Mouse (Mus musculus) retina, postnatal 1 day (tissue): ENCODE measurements around the gene Mtus2.
A peak's percentile ranks its signal among the peaks of the same experiment; 100 is the strongest.
"Not testable (repeated sequence)": the region's sequence is repeated elsewhere in the genome, so short reads cannot be mapped to it uniquely, and the experiment has no call there.

Source experiments
- DNase-seq: peaks from one replicate; pipeline ENCODE4 v3.0.0-alpha.2; 2012

Gene Mtus2

GRCm38 (mm10) chr5:148130691-148131457 is 173.8 kb downstream of the Mtus2 start:
- DNase-seq: peak; percentile 57

DNA sequence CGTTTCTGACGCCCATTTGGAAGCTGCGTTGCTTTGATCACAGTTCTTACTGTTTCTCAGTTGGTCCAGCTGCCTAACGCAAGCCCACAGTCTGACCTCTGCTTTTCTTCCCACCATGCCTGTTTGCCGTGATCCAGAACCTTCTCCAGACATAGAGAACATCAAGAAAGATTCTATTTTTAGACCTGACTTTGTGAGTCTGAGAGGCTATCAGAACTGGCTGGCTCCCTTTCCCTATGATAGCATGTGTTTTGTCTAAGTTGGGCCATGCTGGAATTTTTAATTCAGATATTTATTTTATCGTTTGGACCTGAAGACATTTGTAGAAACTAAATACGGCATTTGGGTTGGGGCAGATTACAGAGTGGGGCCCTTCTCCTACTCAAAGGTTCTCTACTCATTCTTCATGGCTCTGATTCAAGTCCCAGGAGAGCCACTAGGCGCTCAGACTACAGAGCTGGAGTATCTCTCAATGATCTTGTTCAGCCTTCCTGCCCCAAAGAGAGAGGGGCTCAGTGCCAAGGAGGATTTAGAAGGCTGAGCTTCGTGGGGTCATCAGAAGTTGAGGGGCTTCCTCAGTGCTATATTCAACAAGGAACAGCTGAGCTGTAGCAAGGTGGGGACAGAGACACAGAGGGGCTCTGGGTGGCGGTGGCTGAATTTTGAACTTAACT is 174.5 kb downstream of the Mtus2 start:
- DNase-seq: no peak

DNA sequence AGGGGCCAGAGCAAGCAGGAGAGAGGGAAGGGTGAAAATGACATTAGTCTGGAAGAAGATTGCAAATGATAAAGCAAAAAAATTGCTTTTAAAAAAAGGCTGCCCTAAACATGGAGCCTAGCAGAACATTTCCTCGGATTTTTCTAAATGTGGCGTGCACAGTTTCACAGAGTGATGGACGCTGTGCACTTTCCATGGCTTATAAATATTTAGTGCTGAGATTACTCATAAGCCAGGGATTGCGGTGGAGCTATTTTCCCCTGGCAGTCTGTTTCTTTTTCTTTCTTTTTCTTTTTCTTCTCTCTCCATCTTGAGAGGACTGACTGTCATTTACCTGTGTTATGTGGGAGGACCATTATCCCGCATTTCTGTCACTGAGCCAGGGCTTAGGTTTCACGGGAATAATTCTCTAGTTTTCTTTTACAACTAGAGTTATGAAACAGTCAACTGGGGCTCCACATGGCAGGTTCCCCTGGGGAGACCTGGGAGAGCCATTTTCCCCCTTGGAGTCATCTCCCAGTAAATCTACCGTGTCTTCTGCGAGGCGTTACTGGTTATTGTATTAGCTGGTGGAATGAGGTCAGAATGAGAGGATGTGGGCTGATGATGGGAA is 176.4 kb downstream of the Mtus2 start:
- no peak for DNase-seq

DNA sequence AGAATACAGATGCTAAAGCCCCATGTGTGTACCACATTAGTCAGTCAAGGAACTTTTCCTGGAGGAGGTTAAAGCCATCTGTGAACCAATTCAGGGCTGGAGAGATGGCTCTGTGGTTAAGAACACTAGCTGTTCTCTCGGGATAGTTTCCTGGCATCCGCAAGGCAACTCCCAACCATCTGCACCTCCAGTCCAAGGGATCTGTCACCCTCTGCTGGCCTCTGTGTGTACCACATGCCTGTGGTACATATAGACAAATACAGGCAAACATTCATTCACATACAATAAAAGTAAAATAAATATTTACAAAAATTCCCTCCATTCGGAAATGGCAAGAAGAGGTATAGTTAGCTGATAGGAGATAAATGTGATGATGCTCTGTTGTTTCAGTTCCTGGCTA is 184.5 kb downstream of the Mtus2 start:
- DNase-seq: no peak

GRCm38 (mm10) chr5:148146200-148146823 is 189.2 kb downstream of the Mtus2 start:
- peak; percentile 44 for DNase-seq

GRCm38 (mm10) chr5:148151894-148152599 is 194.9 kb downstream of the Mtus2 start:
- no peak for DNase-seq

DNA sequence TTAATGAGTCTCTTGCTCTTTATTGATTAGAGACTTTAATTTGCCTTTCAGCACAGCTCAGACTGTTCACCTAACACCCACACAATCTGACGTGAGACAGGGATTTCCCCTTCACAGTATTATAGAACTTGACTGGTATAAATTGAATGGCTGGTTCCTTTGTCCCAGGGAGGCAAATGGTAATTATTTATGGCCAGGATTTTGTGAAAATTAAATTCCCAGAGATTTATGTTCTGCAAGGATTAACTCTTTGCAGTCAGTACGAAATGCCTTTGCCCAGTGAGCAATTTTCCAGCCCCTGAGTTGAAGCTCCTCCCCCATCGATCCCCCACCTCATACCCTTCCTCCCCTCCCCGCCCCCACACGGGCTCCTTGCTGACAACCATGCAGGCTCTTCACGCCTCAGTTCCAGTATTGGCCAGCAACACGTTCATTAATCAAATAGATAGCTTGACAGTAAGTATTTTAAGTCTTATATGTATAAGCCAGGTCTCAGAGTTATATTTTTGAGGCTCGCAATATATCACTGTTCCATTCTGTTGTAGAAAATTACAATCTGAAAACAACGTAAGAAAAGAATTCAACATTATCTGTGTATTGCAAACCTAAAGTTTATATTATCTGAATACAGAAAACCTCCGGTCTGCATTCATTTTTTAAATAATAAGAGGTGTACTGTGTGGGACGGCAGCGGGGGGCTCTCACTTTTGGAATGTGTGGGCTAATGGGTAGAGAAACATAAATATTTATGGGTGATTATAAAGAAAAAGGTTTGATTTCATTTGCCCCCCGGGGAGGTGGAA is 195.7 kb downstream of the Mtus2 start:
- DNase-seq: peak; percentile 66

DNA sequence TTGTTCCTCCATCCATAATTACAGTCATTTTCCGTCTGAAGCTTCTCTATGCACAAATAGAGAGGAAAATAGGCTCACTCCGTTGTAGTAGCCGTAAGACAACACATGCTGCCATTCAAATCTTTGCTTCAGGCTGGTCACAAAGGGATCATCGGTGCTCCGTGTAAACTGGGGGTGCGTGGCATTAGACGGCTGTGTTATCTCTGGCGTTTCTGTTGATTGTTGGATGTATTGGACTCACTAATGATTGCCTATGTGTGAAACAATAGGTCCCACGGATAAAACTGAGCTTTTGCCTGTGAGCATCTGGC is 196.2 kb downstream of the Mtus2 start:
- DNase-seq: no peak

GRCm38 (mm10) chr5:148154727-148155126 is 197.6 kb downstream of the Mtus2 start:
- no peak for DNase-seq

DNA sequence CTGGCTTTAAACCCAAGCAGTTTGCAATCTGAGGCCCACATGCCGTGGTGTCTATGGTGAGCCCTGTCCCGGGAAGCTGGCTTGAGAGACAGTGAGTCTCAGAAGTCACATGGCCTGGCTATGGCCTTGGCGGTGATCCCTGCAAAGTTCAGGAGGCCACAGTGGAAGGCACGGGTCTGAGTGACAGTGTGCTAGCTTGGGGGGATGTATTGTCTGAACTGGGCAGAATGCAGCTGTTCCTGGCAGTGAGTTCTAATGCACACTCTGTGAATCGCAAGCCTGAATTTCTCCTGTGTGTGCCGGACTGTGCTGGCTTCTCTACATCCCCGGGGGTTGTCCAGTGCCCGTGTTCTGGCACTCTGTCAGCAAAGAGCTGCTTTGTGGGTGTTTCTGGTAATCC is 202.2 kb downstream of the Mtus2 start:
- no peak for DNase-seq

DNA sequence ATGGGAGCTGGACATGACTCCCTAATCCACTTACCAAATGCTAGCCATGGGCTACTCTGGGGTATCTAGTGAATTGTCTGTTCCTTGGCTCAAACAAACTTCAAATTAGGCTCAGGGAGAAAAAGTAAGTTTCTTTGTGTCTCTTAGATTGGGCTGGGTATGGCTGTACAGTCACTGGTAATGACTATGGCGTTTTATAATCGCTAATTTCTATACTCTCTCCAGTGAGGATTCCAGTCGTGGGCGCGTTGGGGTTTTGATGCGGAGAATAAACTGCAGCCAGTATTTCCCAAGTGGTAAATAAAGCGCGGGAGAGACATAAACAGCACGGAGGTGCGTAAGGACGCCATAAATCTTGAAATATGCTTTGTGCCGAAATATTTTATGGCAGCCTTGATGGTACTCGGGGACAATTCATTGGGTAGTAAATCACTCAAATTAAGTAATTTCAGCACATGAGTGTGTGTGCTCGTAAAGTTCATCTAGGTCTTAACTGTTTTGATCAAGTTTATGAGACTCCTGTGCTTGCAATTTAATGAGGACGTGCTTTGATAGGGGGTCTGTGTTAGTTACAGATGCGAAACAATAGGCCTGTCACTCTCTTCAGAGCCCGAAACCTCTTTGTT is 203.5 kb downstream of the Mtus2 start:
- no peak for DNase-seq

DNA sequence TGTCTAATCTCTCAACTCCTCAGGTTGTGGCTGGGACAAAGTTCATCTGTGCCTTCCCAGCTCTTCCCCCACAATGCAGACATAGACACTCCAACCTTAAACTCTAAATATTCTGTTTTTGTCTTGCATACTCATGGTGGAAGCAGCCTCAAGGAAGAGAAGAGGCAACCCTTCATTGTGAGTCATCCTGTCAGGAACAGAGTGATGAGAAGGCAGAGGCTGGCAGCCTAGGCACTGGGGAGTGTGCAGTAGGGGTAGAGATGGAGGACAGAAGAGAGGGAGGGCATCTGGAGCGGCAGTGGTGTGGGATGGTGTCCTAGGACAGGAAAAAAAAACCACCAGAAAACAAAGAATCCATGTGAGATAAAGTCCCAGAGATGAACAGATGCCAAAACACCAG is 208.0 kb downstream of the Mtus2 start:
- no peak for DNase-seq

DNA sequence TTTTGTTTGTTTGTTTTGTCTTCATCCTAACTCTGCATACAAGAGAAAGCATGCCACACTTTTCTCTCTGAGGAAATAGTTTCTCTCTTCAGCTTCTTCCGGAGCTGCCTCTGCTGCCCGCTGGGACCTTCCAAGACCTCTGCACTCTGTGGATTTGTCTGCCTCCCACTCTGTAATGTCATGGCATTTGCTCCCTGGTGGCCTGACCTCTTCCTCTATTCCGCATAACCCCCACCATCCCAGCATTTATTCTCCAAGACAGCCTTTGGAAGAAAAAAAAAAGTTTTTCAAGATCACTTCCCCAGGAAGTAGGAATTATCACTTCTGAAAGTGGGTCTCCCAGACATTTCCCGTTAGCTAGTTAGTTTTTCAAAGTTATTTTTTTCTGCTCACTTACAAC is 218.0 kb downstream of the Mtus2 start:
- DNase-seq: no peak

- peak; percentile 61 for DNase-seq
Observed at GRCm38 (mm10) chr5:148175742-148176426, 218.8 kb downstream of the Mtus2 start.

- not testable (repeated sequence) for DNase-seq
Observed at GRCm38 (mm10) chr5:148176539-148176938, 219.4 kb downstream of the Mtus2 start.

GRCm38 (mm10) chr5:148179231-148179630 is 222.1 kb downstream of the Mtus2 start:
- DNase-seq: peak; percentile 93

- peak; percentile 62 for DNase-seq
Observed at GRCm38 (mm10) chr5:148180590-148181307, 223.6 kb downstream of the Mtus2 start.

- no peak for DNase-seq
Observed at GRCm38 (mm10) chr5:148181308-148181630, 224.1 kb downstream of the Mtus2 start.

DNA sequence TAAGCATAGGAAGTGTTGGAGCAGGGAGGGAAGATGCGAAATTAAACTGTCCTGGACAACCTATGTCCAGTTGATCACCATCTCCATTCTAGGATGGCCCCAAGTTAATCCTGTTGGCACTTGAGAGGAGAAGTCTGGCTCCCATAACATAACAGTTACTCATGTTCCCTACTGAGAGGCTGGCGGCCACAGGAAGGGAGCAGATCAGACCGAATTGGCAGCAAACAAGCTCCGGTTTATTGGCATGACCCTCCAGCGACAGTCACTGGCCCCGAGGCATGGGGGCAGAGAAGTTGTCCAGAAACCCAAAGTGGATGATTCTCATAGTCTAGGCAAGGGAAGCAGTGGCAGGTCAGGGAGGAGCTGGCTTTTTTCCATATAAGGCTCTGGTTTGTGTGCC is 224.8 kb downstream of the Mtus2 start:
- no peak for DNase-seq

- no peak for DNase-seq
Observed at GRCm38 (mm10) chr5:148185898-148186297, 228.8 kb downstream of the Mtus2 start.

DNA sequence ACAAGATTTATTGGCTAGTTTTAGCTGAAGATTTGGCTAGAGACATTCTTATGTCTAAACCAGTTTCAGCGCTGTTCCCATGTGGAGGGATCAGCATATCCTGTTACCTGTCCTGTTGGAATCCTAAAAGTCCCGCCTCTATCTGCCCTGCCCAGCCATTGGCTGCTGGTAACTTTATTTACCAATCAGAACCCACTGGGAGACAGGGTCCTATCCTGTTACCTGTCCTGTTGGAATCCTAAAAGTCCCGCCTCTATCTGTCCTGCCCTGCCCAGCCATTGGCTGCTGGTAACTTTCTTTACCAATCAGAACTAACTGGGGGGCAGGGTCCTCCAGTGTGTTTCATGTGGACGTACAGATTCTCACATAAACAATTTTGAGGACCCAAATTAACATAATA is 234.3 kb downstream of the Mtus2 start:
- DNase-seq: no peak
